Mouse (Mus musculus) megakaryocyte, embryonic 14.5 days (primary cell): ENCODE measurements around the gene Filip1l.

ENCODE experiments used
- FLI1 ChIP-seq: IDR thresholded peaks from 2 replicates; pipeline ENCODE4 v1.6.1; 2012; ENCODE audit warnings: low read length, inconsistent platforms, mixed read lengths
- GATA1 ChIP-seq: IDR thresholded peaks from 3 replicates; pipeline ENCODE4 v1.6.1; 2012; ENCODE audit warnings: mixed read lengths, low read length, inconsistent platforms, borderline replicate concordance

- no peak for TF ChIP-seq GATA1
- no peak for TF ChIP-seq FLI1
Measured at GRCm38 (mm10) chr16:57543243-57543642, 190.3 kb downstream of the Filip1l start.
